Mouse (Mus musculus): Measurements from ENCODE around the gene Hmgcs2.

Gene Hmgcs2

DNA sequence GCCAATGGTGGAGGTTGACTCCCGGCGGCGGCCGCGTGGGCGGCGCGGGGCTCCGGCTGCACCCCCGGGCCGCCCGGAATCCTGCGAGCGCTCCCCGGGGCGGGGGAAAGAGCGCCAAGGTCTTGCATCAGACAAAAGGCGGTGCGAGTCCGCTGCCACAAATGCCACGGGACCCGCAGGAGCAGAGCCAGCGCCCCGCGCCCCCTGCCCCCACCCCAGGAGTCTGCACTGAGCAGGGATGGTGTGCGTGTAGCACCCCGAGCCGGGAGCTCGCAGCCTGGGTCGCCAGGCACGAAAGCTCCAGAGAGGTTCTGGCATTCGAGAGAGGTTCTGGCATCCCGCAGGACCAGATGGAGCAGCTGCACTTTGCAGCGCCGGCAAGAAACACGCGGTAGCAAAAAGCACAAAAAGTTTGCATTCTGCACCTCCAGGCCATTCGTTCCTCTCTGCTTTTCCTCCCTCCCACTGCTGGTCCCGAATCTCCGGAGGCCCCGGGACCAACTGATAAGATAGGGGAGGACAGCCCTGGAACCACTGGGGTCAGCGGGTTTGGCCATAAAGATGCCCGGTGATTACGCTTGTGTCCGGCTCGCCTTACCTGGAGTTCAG lies 59.0 kb downstream of the Hmgcs2 start:
- DNase-seq (ENCODE audit: low spot score): peak; percentile 54

DNA sequence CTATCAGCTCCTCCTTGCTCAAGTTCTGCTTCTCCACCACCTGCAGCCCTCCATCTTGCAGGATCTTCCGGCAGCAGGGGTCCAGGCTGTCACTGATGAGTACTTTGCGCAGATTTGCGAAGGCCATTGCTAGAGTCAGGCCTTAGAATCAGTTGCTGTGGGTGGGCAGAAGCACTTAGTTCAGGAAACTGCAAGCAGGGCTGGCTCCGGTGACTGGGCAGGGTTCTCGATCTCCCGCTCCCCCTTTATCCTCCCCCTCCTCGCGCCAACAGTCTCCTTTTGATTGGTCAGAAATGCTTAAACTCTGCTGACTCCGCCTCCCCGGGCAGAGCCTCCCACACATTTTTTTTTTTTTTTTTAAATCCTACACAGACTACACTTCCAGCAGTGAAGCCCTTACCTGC lies 59.5 kb downstream of the Hmgcs2 start, which contains the start of gene Phgdh:
Gene Phgdh, minus strand, starts transcription at position 285 of the 404 bp plus-strand sequence.
- DNase-seq (ENCODE audit: low spot score): peak; percentile 82

DNA sequence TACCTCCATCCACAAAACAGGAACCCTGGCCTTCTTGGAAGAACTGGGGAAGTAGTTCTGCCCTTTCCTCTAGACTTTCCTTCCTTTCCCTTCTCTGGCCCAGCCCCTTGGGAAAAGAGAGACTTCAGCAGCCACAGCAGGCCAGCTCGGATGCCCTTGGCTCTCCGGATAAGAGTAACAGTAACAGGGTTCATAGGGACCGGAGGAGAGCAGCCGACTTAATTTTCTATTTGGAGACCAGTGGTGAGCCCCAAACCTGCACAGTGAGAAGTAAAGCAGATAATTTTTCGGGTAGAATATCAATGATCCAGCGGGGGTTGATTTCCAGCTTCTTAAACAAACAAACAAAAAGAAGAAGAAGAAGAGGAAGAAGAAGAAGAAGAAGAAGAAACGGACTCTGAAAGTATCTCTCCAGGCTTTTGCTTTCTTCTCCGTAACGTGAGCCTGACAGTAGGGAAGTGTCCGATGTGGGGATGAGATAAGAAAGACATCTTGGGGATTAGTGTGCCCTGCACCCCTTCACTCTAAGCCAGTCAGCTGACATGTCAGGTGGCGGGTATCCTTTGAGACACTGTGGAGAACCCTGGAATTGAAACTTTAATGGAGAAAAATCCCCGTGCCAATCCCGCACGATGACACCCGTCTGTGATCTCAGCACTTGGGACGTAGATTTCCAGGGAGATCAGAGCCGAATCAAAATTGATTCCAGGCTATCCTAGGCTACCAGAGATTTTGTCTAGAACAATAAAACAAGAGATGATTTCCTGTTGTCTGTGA lies 60.8 kb downstream of the Hmgcs2 start:
- DNase-seq (ENCODE audit: low spot score): no peak

DNA sequence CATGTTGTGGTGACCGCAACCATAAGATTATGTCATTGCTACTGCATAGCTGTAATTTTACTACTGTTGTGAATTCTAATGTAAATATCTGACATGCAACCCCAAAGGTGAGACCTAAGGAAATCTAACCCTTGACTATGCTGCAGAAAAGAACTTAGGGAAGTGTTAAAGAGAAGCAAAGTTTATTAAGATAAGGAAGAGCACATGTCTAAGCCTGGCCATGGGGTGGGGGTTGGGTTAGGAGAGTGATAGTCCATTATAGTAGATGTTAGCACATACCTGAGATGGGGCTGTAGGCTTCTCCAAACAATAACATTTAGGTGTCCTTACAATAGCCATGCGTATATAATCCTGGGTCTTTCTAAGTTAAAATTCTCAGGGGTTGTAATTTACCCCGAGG lies 63.0 kb downstream of the Hmgcs2 start:
- no peak for DNase-seq (ENCODE audit: low spot score)

DNA sequence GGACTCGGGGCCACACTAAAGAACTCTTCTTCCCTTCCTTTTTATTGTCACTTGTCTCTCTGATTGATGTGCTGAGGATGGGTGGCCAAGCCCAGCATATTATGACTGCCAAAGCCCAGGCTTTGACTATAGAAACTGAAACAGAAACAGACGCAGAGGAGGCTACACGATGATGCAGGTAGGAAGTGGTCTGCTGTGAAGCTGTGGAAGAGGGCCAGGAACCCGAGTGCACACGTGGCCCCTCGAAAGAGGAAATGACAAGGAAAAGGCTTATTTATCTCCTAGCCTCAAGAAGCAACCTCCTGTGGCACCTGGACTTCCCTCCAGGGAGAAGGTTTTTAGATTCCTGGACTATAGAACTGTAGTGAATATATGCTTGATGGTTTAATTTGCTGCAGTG lies 67.9 kb downstream of the Hmgcs2 start:
- peak; percentile 89 for DNase-seq (ENCODE audit: low spot score)

DNA sequence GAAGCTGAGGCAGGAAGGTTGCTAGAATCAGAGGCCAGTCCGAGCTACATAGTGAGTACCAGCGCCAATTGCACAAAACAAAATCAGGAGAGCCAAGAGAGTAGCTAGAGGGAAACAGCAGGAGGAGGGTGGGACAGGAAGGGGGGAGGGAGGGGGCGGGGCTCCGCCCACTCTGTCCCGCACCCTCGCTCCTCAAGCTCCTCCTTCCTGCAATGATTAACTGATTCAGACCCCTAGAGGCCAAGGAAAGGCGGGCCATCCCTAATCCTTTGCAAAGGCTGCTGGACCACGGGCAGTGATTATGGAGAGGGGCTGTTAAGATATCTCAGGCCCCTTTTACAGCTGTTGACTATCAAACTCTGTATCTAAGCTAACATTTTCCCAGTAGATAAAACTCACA lies 68.5 kb downstream of the Hmgcs2 start:
- DNase-seq (ENCODE audit: low spot score): peak; percentile 30

DNA sequence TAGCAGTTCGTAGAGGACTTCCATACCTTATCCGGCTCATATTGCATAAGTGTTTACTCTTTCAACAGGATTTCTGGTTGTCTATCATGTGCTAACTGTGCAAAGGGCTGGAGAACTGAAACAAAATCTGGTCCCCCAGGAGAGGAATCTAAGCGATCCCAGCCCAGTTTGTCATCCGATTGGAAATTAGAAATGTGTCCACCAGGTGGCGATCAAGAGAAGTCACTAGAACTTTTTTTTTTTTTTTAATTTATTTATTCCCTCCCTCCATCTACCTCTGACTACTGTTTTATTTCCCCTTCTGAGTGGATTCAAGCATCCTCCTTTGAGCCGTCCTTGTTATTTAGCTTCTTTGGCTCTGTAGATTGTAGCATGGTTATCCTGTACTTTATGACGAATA lies 73.7 kb downstream of the Hmgcs2 start:
- DNase-seq (ENCODE audit: low spot score): peak; percentile 49

DNA sequence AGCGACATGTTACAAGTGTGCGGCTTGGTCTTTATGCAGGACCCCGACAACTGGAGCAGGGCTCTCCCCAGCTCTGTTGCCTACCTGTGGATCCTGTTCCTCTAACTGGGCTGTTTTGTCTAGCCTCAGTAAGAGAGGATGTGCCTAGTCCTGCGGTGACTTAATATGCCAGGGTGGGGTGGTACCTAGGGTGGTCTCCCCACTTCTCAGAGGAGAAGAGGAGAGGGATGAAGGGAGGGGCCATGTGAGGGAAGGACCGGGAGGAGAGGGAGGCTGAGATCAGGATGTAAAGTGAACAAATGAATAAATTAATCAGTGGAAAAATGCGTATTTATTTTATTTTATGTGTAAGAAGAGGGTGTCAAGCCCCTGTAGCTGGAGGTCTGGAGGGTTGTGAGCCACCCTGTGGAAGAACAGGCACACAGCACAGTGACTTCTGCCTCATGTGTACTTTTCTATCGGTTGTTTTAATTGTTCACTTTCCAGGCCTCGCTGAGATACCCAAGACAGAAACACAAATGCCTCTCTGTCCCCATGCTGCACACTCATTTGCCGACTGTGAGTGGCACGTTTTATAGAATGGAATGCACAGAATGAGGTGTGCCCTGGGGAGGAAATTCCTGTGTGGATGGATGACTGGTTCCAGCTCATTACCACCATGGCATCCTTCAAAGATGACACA lies 75.2 kb downstream of the Hmgcs2 start:
- no peak for DNase-seq (ENCODE audit: low spot score)

DNA sequence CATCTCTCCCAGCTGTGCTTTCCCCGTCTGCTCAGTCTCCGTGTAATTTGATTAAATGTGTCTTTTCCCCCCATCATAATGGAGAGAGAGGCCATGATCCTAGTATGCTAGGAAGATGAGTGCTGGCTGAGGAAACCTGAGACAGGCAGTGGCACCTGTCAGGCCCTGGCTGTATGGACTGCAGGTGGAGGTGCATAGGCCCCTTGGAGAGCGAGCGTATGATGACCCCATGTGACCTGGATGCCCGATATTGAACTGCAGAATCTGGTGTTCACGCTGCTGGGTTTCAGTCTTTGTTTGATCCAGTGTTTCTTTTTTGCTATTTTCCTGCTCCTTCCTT lies 75.8 kb downstream of the Hmgcs2 start:
- DNase-seq (ENCODE audit: low spot score): no peak

DNA sequence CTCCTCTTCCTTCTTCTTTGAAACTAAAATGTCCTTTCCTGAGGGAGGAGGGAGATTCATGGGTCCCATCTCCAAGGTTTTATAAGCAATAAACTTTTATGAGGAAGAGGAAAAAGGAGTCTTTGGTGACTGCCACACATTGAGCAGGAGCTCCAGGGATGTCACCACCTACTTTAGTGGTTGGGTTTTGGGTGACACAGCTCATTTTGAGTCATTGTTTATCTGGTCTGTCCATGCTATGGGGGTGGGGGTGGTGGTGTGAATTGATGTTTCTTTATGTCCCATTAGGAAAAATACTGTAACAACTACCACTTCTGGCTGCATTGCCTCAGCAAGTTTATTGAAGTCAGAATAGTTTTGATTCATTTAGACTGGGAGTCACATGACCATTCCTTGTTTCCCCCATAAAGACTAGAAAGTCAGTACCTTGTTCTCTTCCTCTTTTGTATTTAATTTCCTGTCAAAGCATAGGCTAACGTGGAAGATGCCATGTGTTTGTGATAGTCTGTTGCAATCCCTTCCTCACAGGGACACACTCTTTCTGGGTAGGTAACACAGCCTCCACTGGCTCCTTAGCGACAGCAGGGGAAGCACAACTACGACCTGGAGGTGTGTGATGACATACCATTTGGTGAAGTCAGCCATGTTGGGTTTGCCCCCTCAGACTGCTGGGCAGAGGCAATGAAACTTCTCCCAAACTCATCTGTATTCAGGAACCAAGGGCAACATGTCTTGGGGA lies 76.6 kb downstream of the Hmgcs2 start:
- DNase-seq (ENCODE audit: low spot score): no peak
